Mouse (Mus musculus): ENCODE data around the gene 5330417H12Rik. TPM values are rescaled to one million over a fixed set of nuclear protein-coding genes. Genes with fewer than 3 reads are reported as not detected.

Gene 5330417H12Rik
- total RNA-seq, 2 experiments from 2014 or later, result not detected

Other genes starting within 250 kb of the 5330417H12Rik start
- 10 to 100 TPM in 1 of 2 experiments, 1 to 10 TPM in 1; 9.9 to 12.4 TPM for gene Olfml1, start 57.7 kb downstream of the 5330417H12Rik start, total RNA-seq (2021)
- gene Ppfibp2, start 30.0 kb downstream of the 5330417H12Rik start, total RNA-seq (2021), result 10 to 100 TPM in 1 of 2 experiments, 1 to 10 TPM in 1; 9.1 to 13.7 TPM
- gene Cyb5r2, start 132.9 kb upstream of the 5330417H12Rik start, total RNA-seq (2021), result not detected
- gene Ovch2, start 176.0 kb upstream of the 5330417H12Rik start, total RNA-seq (2021), result not detected
- gene Olfr467, start 187.1 kb upstream of the 5330417H12Rik start, total RNA-seq (2021), result not detected
- gene Olfr469, start 200.4 kb upstream of the 5330417H12Rik start, total RNA-seq (2021), result not detected
- not detected for gene Olfr470, start 222.3 kb upstream of the 5330417H12Rik start, total RNA-seq (2021)

Measured in adrenal gland, postnatal 10 days (tissue).